Mouse (Mus musculus) embryonic facial prominence, embryonic 11.5 days (tissue): Measurements from ENCODE around the gene Acad10. TPM values are rescaled to one million over a fixed set of nuclear protein-coding genes. Genes with fewer than 3 reads are reported as not detected.
"Not testable (repeated sequence)": the region's sequence is repeated elsewhere in the genome, so short reads cannot be mapped to it uniquely, and the experiment has no call there.

ENCODE experiments used
- ATAC-seq: fragments of 200-750 bp; cut with Nextera tagmentation; replicated peaks from 2 replicates; pipeline ENCODE4 v1.8.0; 2017; ENCODE audit warnings: low read depth; ENCODE audit not compliant: insufficient number of reproducible peaks, low FRiP score, low TSS enrichment
- DNase-seq: peaks from one replicate; pipeline ENCODE4 v3.0.0-alpha.2; 2015; ENCODE audit warnings: low spot score
- H3K27ac ChIP-seq: fragments of 300-500 bp; sonication (generic); replicated peaks from 2 replicates; pipeline ENCODE4 v1.5.1; 2014; ENCODE audit warnings: mild to moderate bottlenecking, low read depth, low read length, control low read depth
- H3K27me3 ChIP-seq: fragments of 300-500 bp; sonication (generic); 2 replicates; pipeline ENCODE4 v1.6.1; 2014; ENCODE audit warnings: mild to moderate bottlenecking, low read length, moderate library complexity, mixed read lengths; ENCODE audit not compliant: control insufficient read depth, insufficient read depth
- H3K36me3 ChIP-seq: fragments of 300-500 bp; sonication (generic); replicated peaks from 2 replicates; pipeline ENCODE4 v1.6.1; 2014; ENCODE audit warnings: low read depth, mild to moderate bottlenecking, low read length, moderate library complexity, mixed read lengths; ENCODE audit not compliant: control insufficient read depth, insufficient read depth
- H3K4me1 ChIP-seq: fragments of 300-500 bp; sonication (generic); 2 replicates; pipeline ENCODE4 v1.6.1; 2014; ENCODE audit warnings: low read length, mixed read lengths; ENCODE audit not compliant: control insufficient read depth, insufficient read depth
- H3K4me2 ChIP-seq: fragments of 300-500 bp; sonication (generic); 2 replicates; pipeline ENCODE4 v1.6.1; 2014; ENCODE audit warnings: low read depth, mild to moderate bottlenecking, control low read depth, low read length, moderate library complexity
- H3K4me3 ChIP-seq: fragments of 300-500 bp; sonication (generic); 2 replicates; pipeline ENCODE4 v1.5.1; 2014; ENCODE audit warnings: low read depth, low read length, control low read depth
- H3K9ac ChIP-seq: fragments of 300-500 bp; sonication (generic); replicated peaks from 2 replicates; pipeline ENCODE4 v1.6.1; 2014; ENCODE audit warnings: mild to moderate bottlenecking, control low read depth, low read length
- H3K9me3 ChIP-seq: fragments of 300-500 bp; sonication (generic); replicated peaks from 2 replicates; pipeline ENCODE4 v1.6.1; 2016; ENCODE audit warnings: mild to moderate bottlenecking, low read length, inconsistent platforms, mixed read lengths; ENCODE audit not compliant: control insufficient read depth
- WGBS: fragments of 180-500 bp; shearing (Covaris S2); extraction: QIAGEN DNeasy Blood & Tissue Kit; methylation state at CpG from one replicate; pipeline ENCODE4 v1.1.7; 2014; 5-methylcytosine and 5-hydroxymethylcytosine counted together
- polyA plus RNA-seq: library from polyadenylated mRNA; unstranded; fragments of >200 nt; fragmentation: Nextera tagmentation; extraction: Ambion mirVana; gene quantifications from 2 replicates; pipeline ENCODE4 v1.2.1, GENCODE M21; 2014

The Acad10 gene
- polyA plus RNA-seq, 1 experiment from 2014 or later, result 1.2 TPM

DNA sequence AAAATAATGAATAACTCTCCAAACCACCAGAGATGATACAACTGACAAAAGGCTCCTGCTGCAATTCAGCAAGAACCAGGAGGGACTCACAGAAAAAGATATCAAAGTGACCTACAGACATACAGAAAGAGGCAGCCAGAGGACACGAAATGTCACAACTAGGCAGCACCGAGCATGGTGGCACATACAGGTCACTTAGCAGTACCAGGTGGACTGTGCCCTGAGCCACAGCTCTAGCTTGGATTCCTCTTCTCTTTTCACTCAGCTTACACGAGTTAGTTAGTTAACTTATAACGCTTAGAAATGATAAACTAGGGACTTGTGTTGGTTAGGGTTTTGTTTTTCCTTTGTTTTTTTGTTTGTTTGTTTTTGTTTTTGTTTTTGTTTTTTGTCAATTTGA lies 5.8 kb downstream of the Acad10 start:
- H3K27me3 ChIP-seq, result no peaks in the 10 kb centered on the region
- DNase-seq, result no peak

DNA sequence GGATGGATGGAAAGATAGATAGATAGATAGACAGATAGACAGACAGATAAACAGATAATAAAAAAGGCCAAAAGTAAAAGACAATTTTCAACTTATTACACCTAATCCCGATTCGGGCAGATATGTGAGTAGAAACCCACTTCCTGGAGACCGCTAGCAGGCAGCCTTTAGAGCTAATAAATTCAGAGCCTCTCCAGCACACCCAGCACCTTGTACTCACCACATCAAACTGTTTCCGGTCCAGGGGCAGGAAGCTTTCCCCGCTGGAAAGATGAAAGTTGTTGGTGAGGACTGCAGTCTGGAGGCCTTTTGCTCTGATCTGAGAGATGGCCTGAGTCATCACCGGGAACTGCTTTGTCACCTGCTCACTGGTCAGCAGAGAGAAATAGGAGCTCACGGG lies 11.2 kb downstream of the Acad10 start:
- no peak overlapping the region for H3K9ac ChIP-seq
- no peak for ATAC-seq
- WGBS, result 85% methylated on average over 7 of the region's 7 CpGs
- H3K4me3 ChIP-seq, result no peak overlapping the region
- no peak for DNase-seq
- no peaks in the 10 kb centered on the region for H3K9me3 ChIP-seq
- H3K27me3 ChIP-seq, result no peaks in the 10 kb centered on the region
- no peaks in the 10 kb centered on the region for H3K36me3 ChIP-seq
- no peak overlapping the region for H3K4me2 ChIP-seq
- no peaks in the 10 kb centered on the region for H3K4me1 ChIP-seq
- no peak overlapping the region for H3K27ac ChIP-seq

More for the DNA sequence above, 5.8 kb downstream of the Acad10 start:
- H3K4me1 ChIP-seq, result no peaks in the 10 kb centered on the region
- ATAC-seq, result no peak
- H3K4me2 ChIP-seq, result no peak overlapping the region
- no peaks in the 10 kb centered on the region for H3K9me3 ChIP-seq
- H3K36me3 ChIP-seq, result no peaks in the 10 kb centered on the region
- no peak overlapping the region for H3K4me3 ChIP-seq
- no peak overlapping the region for H3K27ac ChIP-seq
- H3K9ac ChIP-seq, result no peak overlapping the region
- 78% methylated on average over 4 of the region's 4 CpGs for WGBS

DNA sequence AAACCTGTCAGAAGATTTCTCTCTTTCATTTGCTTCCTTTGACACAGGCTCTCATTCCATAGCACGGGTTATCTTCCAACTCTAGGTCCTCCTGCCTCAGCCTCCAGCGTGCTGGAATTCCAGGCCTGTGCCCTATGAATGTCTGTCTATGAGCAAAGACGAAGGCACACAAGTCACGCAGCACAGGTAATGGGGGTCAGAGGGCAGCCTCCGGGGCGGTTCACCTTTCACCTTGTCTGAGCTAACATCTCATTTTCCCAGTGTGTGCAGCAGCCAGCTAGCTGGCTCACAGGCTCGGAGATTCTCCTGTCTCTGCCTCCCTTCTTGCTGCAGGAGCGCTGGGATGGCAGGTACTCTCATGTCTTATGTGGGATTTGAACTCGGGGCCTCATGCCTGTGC lies 20.7 kb downstream of the Acad10 start:
- H3K4me3 ChIP-seq, result no peak overlapping the region
- H3K9me3 ChIP-seq, result no peaks in the 10 kb centered on the region
- 86% methylated on average over 9 of the region's 9 CpGs for WGBS
- ATAC-seq (no peak), DNase-seq (no peak)
- no peak overlapping the region for H3K9ac ChIP-seq
- H3K27me3 ChIP-seq, result no peaks in the 10 kb centered on the region
- no peaks in the 10 kb centered on the region for H3K36me3 ChIP-seq
- H3K4me2 ChIP-seq, result no peak overlapping the region
- no peaks in the 10 kb centered on the region for H3K4me1 ChIP-seq
- no peak overlapping the region for H3K27ac ChIP-seq

DNA sequence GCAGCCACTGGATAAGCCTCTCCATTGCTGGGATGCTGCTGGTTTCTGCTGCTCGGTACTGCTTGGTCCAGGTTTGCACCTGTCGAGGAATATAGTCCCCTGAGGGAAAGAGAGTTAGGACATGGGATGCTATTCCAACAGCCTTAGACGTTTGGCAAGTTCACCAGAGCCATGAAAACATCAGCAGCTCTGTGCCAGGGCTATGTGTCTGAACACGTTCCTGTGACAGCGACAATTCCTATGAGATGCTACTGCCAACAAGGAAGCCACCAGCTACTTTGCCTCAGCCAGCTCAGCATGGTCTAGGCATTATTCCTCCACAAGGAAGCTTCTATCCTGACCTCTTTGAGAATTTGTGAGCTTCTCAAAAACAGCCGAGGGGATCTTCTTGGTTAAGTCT lies 23.0 kb downstream of the Acad10 start:
- no peaks in the 10 kb centered on the region for H3K9me3 ChIP-seq
- H3K27me3 ChIP-seq, result no peaks in the 10 kb centered on the region
- H3K4me3 ChIP-seq, result no peak overlapping the region
- no peaks in the 10 kb centered on the region for H3K4me1 ChIP-seq
- no peak overlapping the region for H3K9ac ChIP-seq
- no peak overlapping the region for H3K27ac ChIP-seq
- H3K36me3 ChIP-seq, result no peaks in the 10 kb centered on the region
- no peak overlapping the region for H3K4me2 ChIP-seq
- DNase-seq, result no peak
- WGBS, result 80% methylated on average over 6 of the region's 6 CpGs
- no peak for ATAC-seq

DNA sequence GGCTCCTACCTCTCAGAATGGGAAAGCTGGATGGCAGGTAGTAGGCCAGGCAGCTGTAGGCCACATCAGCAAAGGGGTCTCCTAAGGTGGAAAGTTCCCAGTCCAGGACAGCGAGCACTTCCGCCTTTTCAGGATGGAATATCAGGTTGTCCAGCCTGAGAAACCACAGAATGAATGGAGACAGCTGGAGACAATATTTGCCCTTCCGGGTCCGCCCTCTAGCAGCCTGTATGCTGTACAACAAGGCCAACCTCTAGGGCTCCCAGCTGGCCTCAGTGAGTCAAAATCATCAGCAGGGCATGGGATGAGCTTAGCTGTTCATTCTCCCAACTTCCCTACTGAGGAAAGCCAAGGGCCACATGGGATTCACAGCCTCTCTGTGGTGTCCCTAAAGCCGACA lies 25.6 kb downstream of the Acad10 start:
- no peak for ATAC-seq

DNA sequence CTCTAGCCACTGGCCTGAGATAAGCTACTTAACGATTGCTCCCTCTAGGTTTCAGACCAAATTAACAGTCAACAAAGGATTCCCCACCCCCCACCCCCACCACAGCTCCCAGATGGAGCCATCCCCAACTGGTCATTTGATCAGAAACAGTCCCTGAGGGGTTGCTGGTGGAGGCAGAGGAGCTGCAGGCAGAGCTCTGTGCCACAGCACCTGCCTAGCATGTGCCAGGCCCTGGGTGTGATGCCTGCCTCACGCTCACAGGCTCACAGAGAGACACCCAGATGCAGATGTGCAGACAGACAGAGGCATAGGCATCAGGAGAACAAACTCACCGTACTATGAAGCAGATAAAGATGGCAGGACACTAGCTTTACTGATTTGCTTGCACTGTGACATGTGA lies 27.5 kb downstream of the Acad10 start:
- H3K27ac ChIP-seq, result no peak overlapping the region
- no peak overlapping the region for H3K4me3 ChIP-seq
- no peaks in the 10 kb centered on the region for H3K4me1 ChIP-seq
- WGBS, result 44% methylated on average over 3 of the region's 3 CpGs
- H3K27me3 ChIP-seq, result no peaks in the 10 kb centered on the region
- no peaks in the 10 kb centered on the region for H3K9me3 ChIP-seq
- no peak overlapping the region for H3K9ac ChIP-seq
- DNase-seq (no peak), ATAC-seq (no peak)
- no peak overlapping the region for H3K4me2 ChIP-seq
- H3K36me3 ChIP-seq, result no peaks in the 10 kb centered on the region

More for the DNA sequence above, 25.6 kb downstream of the Acad10 start:
- Histone ChIP-seq H3K9ac (no peak overlapping the region), H3K27me3 (no peaks in the 10 kb centered on the region), H3K4me1 (no peaks in the 10 kb centered on the region), H3K4me2 (no peak overlapping the region), H3K4me3 (no peak overlapping the region), H3K9me3 (no peaks in the 10 kb centered on the region), H3K27ac (no peak overlapping the region), H3K36me3 (no peaks in the 10 kb centered on the region)
- 91% methylated on average over 5 of the region's 5 CpGs for WGBS
- no peak for DNase-seq

DNA sequence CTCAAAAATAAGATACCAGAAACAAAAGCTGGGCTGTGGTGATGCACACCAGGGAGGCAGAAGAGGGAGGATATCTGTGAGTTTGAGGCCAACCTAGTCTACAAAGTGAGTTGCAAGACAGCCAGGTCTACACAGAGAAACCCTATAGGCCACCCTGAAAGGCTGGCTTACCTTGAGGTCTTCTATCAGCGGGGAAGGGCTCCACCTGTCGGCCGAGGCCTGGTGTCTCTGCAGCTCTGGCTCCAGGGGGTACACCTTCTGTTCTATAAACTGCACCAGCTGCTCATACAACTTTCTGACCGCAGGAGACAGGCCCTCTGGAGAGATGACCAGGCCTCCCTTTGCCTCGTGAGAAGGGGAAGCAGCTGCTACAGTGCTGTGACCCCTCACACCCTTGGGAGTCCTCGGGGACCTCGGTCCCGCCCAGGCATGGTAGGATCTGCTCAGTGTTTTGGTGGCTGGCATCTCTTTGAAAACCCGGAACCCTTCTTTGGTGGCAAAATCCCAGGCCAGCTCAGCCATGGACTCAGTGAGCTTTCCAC lies 29.1 kb downstream of the Acad10 start:
- not testable (repeated sequence) for DNase-seq, H3K9me3 ChIP-seq, H3K9ac ChIP-seq, H3K27me3 ChIP-seq, H3K36me3 ChIP-seq, H3K4me2 ChIP-seq, ATAC-seq, H3K4me3 ChIP-seq, H3K4me1 ChIP-seq, H3K27ac ChIP-seq
- WGBS, result 67% methylated on average over 8 of the region's 9 CpGs

DNA sequence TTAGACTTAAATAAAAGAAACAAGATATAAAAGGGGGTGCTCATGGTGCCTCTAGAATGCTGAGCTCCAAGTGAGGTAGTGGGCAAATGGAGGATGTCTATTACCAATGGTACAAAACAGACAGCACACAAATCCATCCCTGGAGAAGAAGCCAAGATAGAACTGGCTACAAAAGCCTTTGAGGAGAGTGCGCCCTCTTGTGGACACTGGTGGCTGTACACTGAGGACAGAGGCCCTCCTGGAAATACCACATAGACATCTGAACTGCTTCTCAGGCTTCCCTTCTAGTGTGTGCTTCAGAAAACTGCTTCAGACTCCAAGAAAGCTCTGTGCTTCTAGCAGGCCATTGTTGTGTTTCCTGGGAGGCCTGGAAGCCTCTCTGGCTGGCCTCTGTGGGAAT lies 32.4 kb downstream of the Acad10 start:
- Histone ChIP-seq H3K4me2 (no peak overlapping the region), H3K9me3 (no peaks in the 10 kb centered on the region), H3K4me1 (no peaks in the 10 kb centered on the region), H3K36me3 (no peaks in the 10 kb centered on the region), H3K4me3 (no peak overlapping the region), H3K9ac (no peak overlapping the region), H3K27ac (no peak overlapping the region), H3K27me3 (no peaks in the 10 kb centered on the region)
- DNase-seq (peak; percentile 77), ATAC-seq (no peak)
- 0% methylated on average over 1 of the region's 1 CpGs for WGBS
